Mouse (Mus musculus) neural tube, embryonic 11.5 days (tissue): Measurements from ENCODE around the gene Ino80b. TPM values are rescaled to one million over a fixed set of nuclear protein-coding genes. Genes with fewer than 3 reads are reported as not detected.

Source experiments
- ATAC-seq: fragments of 200-750 bp; cut with Nextera tagmentation; 2 replicates; pipeline ENCODE4 v1.8.0; 2017; ENCODE audit warnings: moderate number of reproducible peaks, mild to moderate bottlenecking, moderate TSS enrichment, moderate library complexity; ENCODE audit not compliant: insufficient read depth, low FRiP score, low TSS enrichment
- DNase-seq: peaks from one replicate; pipeline ENCODE4 v3.0.0-alpha.2; 2015; ENCODE audit warnings: low spot score
- H3K27ac ChIP-seq: fragments of 300-500 bp; sonication (generic); 2 replicates; pipeline ENCODE4 v1.5.1; 2014; ENCODE audit warnings: low read depth, mild to moderate bottlenecking, low read length
- H3K27me3 ChIP-seq: fragments of 300-500 bp; sonication (generic); 2 replicates; pipeline ENCODE4 v1.6.1; 2014; ENCODE audit warnings: mild to moderate bottlenecking, low read length, mixed read lengths; ENCODE audit not compliant: control insufficient read depth, insufficient read depth
- H3K36me3 ChIP-seq: fragments of 300-500 bp; sonication (generic); 2 replicates; pipeline ENCODE4 v1.6.1; 2014; ENCODE audit warnings: mild to moderate bottlenecking, low read length, moderate library complexity, mixed read lengths; ENCODE audit not compliant: control insufficient read depth, insufficient read depth
- H3K4me1 ChIP-seq: fragments of 300-500 bp; sonication (generic); 2 replicates; pipeline ENCODE4 v1.6.1; 2014; ENCODE audit warnings: low read length, mixed read lengths; ENCODE audit not compliant: control insufficient read depth, insufficient read depth
- H3K4me2 ChIP-seq: fragments of 300-500 bp; sonication (generic); 2 replicates; pipeline ENCODE4 v1.6.1; 2014; ENCODE audit warnings: low read depth, mild to moderate bottlenecking, moderate library complexity
- H3K4me3 ChIP-seq: fragments of 300-500 bp; sonication (generic); 2 replicates; pipeline ENCODE4 v1.5.1; 2014; ENCODE audit warnings: low read depth, low read length
- H3K9ac ChIP-seq: fragments of 300-500 bp; sonication (generic); 2 replicates; pipeline ENCODE4 v1.6.1; 2014; ENCODE audit warnings: mild to moderate bottlenecking, low read length
- H3K9me3 ChIP-seq: fragments of 300-500 bp; sonication (generic); 2 replicates; pipeline ENCODE4 v1.6.1; 2016; ENCODE audit warnings: low read length; ENCODE audit not compliant: control insufficient read depth
- WGBS: fragments of 180-500 bp; shearing (Covaris S2); extraction: QIAGEN DNeasy Blood & Tissue Kit; methylation state at CpG from one replicate; pipeline ENCODE4 v1.1.7; 2014; 5-methylcytosine and 5-hydroxymethylcytosine counted together
- polyA plus RNA-seq: library from polyadenylated mRNA; unstranded; fragments of >200 nt; fragmentation: Nextera tagmentation; extraction: Ambion mirVana; gene quantifications from 2 replicates; pipeline ENCODE4 v1.2.1, GENCODE M21; 2014

Gene Ino80b
- polyA plus RNA-seq, 1 experiment from 2014 or later, result 23.4 TPM

DNA sequence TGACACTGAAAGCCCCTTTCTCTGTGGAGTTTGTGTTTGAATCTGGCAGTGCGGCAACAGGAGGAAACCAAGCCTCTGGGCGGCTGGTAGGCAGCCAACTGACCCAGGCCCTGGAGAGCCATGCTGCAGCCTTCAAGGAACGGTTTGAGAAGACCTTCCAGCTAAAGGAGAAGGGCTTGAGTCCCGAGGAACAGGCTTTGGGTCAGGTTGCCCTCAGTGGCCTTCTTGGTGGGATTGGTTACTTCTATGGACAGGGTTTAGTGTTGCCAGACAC is 8.1 kb downstream of the Ino80b start:
- ATAC-seq (no peak), DNase-seq (no peak)
- Histone ChIP-seq H3K4me1 (peaks cover 24% of the 10 kb centered on the region), H3K27ac (0 out of 2 replicates have a peak overlapping the region, but pooled peaks have one; percentile 20), H3K27me3 (no peaks in the 10 kb centered on the region), H3K4me2 (no peak overlapping the region), H3K9me3 (no peaks in the 10 kb centered on the region), H3K4me3 (peak overlapping the region; percentile 8; the same call in 1 of the 2 replicates), H3K36me3 (peaks cover 9% of the 10 kb centered on the region), H3K9ac (no peak overlapping the region; the same call in 1 of the 2 replicates)
- WGBS, result 94% methylated on average over 4 of the region's 4 CpGs

DNA sequence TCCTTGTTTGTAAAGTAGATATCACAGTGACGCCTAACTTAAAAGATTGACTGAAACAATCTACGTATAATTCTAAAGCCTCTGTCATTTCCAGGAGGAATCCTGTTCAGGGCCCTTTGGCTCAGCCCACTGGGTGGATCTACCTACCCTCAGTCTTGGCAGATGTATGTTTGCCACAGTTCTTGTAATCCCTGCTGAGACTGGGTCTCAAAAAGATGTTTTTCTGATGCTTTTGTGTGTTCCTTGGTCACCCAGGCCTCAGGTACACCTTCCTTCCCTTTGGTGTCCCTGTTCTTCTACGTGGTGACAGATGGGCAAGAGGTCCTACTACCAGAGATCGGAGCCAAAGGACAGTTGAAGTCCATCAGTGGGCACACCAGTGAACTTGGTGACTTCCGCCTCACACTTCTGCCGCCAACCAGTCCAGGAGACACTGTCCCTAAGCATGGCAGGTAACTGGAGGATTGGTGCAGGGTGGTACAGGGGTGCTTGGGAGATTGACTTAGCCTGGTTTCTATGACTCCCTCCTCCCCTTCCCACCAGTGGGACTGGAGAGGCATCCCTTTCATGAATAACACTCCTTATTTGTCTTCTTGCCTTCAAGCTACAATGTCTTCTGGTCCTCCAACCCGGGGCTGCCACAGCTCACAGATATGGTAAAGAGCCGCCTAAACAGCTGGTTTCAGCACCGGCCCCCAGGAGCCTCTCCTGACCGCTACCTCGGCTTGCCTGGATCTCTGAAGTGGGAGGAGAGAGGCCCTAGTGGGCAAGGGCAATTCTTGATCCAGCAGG is 8.7 kb downstream of the Ino80b start:
- Histone ChIP-seq H3K27ac (0 out of 2 replicates have a peak overlapping the region, but pooled peaks have one; percentile 20), H3K4me1 (peaks cover 24% of the 10 kb centered on the region), H3K27me3 (no peaks in the 10 kb centered on the region), H3K9ac (peak overlapping the region; percentile 91), H3K9me3 (no peaks in the 10 kb centered on the region), H3K36me3 (peaks cover 9% of the 10 kb centered on the region), H3K4me2 (peak overlapping the region; percentile 97), H3K4me3 (peak overlapping the region; percentile 81)
- 84% methylated on average over 11 of the region's 11 CpGs for WGBS
- ATAC-seq, result no peak
- no peak for DNase-seq

DNA sequence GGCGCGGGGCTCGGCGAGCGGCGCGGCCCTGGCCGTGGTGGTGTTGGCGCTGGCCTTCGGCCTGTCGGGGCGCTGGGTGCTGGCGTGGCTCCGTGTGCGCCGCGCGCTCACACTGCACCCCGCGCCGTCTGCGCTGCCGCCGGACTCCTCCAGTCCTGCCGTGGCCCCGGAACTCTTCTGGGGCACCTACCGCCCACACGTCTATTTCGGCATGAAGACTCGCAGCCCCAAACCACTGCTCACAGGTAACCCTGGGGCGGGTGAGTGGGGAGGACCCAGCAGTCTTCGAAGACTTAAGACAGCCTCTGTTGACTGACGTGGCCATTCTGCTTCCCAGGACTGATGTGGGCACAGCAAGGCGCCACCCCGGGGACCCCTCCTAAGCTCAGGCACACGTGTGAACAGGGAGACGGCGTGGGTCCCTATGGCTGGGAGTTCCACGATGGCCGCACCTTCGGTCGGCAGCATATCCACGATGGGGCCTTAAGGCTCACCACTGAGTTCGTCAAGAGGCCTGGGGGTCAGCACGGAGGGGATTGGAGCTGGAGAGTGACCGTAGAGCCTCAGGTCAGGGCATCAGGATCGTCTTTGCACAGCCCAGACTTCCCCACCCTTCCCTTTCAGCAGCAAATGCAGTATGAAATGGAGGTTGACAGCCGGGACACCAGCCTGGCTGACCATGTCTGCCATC is 9.4 kb downstream of the Ino80b start:
- ATAC-seq (peak; percentile 2; the same call in 1 of the 2 replicates), DNase-seq (no peak)
- peaks cover 9% of the 10 kb centered on the region for H3K36me3 ChIP-seq
- H3K4me1 ChIP-seq, result peaks cover 24% of the 10 kb centered on the region
- H3K9me3 ChIP-seq, result no peaks in the 10 kb centered on the region
- H3K9ac ChIP-seq, result peak overlapping the region; percentile 91
- H3K4me2 ChIP-seq, result peak overlapping the region; percentile 97
- peak overlapping the region; percentile 83 for H3K27ac ChIP-seq
- no peaks in the 10 kb centered on the region for H3K27me3 ChIP-seq
- peak overlapping the region; percentile 81 for H3K4me3 ChIP-seq
- 2% methylated on average over 43 of the region's 48 CpGs for WGBS

DNA sequence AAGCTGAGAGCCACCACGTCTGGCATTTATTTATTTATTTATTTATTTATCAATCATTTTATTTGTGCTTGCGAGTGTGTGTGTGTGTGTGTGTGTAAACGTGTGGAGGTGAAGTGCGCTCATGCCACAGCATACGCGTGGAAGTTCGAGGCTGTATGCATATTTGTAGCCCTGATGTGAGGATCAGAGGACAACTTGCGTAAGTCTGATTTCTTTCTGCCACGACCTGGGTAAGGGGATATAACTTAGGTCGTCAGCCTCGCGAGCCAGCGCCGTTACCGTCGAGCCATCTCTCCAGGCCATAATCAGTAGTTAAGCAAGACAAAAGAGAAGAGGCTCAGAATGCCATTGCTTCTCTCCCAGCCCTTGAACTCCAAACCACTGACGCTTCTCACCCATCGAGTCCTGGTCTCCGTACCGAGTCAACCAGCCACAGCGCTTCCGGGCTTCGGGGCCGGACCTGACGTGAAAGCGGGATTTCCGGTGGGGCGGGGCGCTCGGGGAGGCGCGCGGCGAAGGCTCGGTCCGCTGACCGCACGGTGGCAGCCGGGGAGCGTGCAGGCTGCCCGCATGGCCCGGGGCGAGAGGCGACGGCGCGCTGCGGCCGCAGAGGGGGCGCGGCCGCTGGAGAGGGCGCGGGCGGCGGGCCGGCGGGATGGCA is 10.1 kb downstream of the Ino80b start, which contains the start of gene Mogs:
Gene Mogs (plus strand): TSS at position 486 of the 661 bp plus-strand sequence.
- Histone ChIP-seq H3K4me3 (peak within 1 kb of the TSS; percentile 81), H3K36me3 (peaks cover 9% of the 10 kb centered on the region), H3K9ac (peak within 1 kb of the TSS; percentile 91), H3K27ac (peak within 1 kb of the TSS; percentile 83), H3K9me3 (no peaks in the 10 kb centered on the region), H3K4me1 (peaks cover 24% of the 10 kb centered on the region), H3K4me2 (peak within 1 kb of the TSS; percentile 97), H3K27me3 (no peaks in the 10 kb centered on the region)
- 2% methylated on average over 48 of the region's 58 CpGs for WGBS
- peak; percentile 80 for ATAC-seq
- DNase-seq, result peak; percentile 93

DNA sequence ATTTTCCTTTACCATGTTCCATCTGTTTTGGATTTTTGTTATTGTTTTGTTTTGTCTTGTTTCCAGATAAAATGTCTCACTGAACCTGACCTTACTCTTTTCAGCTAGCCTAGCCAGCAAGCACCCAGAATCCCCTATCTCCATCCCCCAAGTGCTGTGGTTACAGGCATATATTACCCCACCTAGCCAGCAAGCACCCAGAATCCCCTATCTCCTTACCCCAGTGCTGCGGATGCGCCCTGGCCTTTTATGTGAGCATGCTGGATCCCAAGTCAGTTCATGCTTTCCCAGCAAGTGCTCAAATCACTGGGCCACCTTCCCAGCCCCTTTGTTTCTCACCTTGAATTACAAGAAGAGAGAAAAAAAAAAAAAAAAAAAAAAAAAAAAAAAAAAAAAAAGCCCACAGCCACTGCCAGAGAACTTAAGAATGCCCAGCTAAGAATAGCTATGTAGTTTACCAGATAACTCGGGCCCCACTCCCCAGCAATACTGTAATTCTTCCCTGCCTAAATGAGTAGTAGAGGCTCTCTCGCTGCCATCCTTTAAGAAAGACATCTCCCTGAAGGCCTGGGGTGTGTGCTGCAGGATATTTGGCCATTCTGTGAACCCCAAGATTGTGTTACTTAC is 13.6 kb downstream of the Ino80b start:
- DNase-seq, result no peak
- Histone ChIP-seq H3K4me2 (no peak overlapping the region), H3K4me1 (peaks cover 19% of the 10 kb centered on the region), H3K27me3 (no peaks in the 10 kb centered on the region), H3K27ac (no peak overlapping the region), H3K36me3 (peaks cover 2% of the 10 kb centered on the region; the same call in 1 of the 2 replicates), H3K9ac (no peak overlapping the region), H3K9me3 (no peaks in the 10 kb centered on the region), H3K4me3 (no peak overlapping the region)
- ATAC-seq, result no peak
- WGBS, result 91% methylated on average over 4 of the region's 4 CpGs

DNA sequence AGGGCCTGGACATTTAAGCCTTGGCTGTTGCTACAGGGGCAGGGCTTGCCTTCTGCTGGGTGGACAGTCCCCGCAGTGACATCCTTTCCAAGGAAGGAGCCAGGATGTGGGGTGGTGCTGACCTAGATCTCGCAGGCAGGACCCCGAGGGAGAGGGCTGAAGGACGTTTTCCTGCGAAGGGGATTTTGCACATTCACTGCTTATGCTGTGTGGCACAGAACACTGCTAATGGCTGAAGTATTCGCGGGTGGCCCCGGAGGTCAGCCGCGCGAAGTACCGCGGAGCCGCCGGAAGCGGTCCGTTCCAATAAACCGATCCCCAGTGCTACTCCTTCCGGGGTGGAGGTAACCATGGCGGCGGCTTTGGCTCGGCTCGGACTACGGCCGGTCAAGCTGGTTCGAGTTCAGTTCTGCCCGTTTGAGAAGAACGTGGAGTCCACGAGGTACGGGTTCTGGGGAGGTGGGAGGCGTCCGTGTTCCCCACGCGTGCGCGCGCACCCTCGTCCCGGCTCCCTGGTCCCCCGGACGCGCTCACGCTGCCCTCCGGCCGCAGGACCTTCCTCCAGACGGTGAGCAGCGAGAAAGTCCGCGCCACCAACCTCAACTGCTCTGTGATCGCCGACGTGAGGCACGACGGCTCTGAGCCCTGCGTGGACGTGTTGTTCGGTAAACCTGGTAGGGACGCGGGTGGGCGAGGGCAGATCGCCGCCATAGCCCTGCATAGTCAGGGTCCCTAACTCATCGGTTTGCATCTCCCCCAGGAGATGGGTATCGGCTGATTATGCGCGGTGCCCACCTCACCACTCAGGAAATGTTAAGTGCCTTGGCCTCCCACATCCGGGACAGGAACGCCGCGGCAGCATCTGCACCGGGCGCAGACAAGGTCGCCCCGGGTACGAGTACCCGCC is 16.2 kb downstream of the Ino80b start, which contains the start of gene Mrpl53:
Gene Mrpl53 (plus strand): TSS at position 279 of the 907 bp plus-strand sequence.
- Histone ChIP-seq H3K4me1 (peaks cover 12% of the 10 kb centered on the region), H3K4me3 (peak within 1 kb of the TSS; percentile 89), H3K36me3 (peaks cover 2% of the 10 kb centered on the region; the same call in 1 of the 2 replicates), H3K27ac (peak within 1 kb of the TSS; percentile 70), H3K27me3 (no peaks in the 10 kb centered on the region), H3K9ac (peak within 1 kb of the TSS; percentile 92), H3K9me3 (no peaks in the 10 kb centered on the region), H3K4me2 (peak within 1 kb of the TSS; percentile 86)
- DNase-seq, result peak; percentile 85
- peak; percentile 89 for ATAC-seq
- under 1% methylated on average over 76 of the region's 76 CpGs for WGBS

DNA sequence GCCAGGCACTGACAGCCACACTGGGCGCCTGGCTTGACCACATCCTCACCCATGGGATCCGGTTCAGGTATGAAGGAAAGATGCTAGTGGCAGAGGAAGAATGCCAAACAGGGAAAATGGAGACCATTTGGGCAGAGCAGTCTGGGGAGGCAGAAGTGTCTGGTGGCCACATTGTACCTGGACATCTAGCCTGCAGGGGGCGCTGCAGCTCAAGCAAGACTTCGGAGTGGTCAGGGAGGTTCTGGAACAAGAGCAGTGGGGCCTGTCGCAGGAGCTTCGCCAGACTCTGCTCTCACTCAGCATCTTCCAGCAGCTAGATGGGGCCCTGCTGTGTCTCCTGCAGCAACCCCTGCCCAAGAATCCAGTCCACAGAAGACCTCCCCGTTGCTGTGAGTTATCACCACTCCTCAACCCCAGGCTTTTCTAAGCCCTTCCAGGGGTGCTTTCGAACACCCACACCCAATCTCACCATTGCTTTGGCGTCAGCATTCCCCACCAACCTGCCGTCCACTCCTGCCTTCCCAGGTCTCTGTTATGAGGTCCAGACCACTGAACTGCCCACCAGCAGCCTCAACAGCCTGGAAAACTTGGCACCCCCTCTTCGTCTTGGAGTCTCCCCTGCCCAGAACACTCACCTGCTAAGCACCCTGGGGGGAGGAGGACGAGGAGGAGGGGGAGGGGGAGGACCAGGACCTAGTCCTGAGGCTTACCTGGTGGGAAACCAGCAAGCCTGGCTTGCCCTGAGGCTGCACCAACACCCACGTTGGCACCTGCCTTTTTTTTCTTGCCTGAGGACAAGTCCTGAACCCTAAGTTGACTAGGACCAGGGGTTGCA is 17.4 kb downstream of the Ino80b start:
- peaks cover 2% of the 10 kb centered on the region; the same call in 1 of the 2 replicates for H3K36me3 ChIP-seq
- 36% methylated on average over 13 of the region's 13 CpGs for WGBS
- no peak overlapping the region for H3K27ac ChIP-seq
- H3K4me1 ChIP-seq, result peaks cover 12% of the 10 kb centered on the region
- H3K9ac ChIP-seq, result peak overlapping the region; percentile 92
- peak overlapping the region; percentile 86 for H3K4me2 ChIP-seq
- DNase-seq (peak; percentile 82), ATAC-seq (peak; percentile 40; the same call in 1 of the 2 replicates)
- 0 out of 2 replicates have a peak, but pooled peaks cover 2% of the 10 kb centered on the region for H3K27me3 ChIP-seq
- no peaks in the 10 kb centered on the region for H3K9me3 ChIP-seq
- H3K4me3 ChIP-seq, result peak overlapping the region; percentile 89; the same call in 1 of the 2 replicates
